Mouse (Mus musculus): ENCODE results near the gene Sparc. TPM values are rescaled to one million over a fixed set of nuclear protein-coding genes. Genes with fewer than 3 reads are reported as not detected.
A peak's percentile ranks its signal among the peaks of the same experiment; 100 is the strongest.

Gene Sparc
- total RNA-seq, 2 experiments from 2014 or later: 522 to 533 TPM

DNA sequence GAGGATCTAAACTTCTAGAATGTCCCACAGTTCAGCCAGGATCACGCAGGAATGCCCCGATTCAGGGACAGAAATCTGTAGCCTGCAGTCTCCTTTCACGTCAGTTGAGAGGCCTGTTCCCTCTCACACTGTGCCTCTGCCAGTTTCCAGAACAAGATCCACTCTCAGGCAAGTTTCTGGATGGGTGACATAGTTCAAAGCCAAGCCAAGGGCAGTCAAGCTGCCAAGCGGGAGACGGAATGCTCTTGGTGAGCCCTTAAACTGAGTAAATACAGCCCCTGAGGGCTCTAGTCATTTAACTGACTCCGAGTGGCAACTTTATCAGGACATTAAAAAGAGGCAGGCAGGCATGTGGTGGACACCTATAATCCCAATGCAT lies 53.9 kb downstream of the Sparc start:
- DNase-seq (ENCODE audit: low spot score in 2 of 2): peak in 1 of 2 experiments; percentile 57

- no peak for DNase-seq (ENCODE audit: low spot score in 2 of 2)
Observed at GRCm38 (mm10) chr11:55368388-55369092, 54.4 kb downstream of the Sparc start.

- no peak for DNase-seq (ENCODE audit: low spot score in 2 of 2)
Observed at GRCm38 (mm10) chr11:55367783-55368182, 55.2 kb downstream of the Sparc start.

DNA sequence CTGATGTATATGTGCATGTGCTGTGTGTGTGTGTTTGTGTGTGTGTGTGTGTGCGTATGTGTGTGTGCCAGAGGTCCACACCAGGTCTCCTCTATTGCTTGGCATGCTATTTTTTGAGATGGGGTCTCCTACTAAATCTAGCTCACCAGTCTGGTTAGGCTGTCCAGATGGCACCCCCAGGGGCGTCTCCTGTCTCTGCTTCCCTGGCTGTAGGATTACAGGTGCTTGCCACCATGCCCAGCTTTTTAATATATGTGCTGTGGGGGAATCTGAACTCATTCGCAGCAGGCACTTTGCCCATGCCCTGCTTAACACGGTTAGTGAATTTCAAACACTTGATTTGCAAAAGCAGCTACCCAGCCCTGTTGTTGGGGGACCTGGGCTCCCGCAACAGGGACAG lies 57.1 kb downstream of the Sparc start:
- no peak for DNase-seq (ENCODE audit: low spot score in 2 of 2)

DNA sequence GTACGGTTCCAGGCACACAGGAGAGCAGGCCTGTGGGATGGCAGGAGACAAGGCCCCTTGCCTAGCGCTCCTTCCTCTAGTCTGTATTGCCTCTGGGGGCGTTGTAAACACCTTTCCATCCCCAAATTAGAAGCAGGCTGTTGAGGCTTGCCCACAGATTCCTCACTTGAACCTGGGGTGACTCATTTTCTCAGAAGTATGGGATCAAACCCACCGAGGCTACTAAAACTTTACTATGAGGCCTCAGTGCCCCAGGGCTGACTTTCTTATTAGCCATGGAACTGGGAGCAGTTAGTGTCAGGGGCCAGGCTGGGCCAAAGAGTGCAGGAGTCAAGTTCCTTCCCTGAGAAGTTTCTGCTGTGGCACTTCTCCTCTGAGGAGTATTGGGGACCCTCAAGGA lies 57.7 kb downstream of the Sparc start:
- DNase-seq (ENCODE audit: low spot score in 2 of 2): no peak

DNA sequence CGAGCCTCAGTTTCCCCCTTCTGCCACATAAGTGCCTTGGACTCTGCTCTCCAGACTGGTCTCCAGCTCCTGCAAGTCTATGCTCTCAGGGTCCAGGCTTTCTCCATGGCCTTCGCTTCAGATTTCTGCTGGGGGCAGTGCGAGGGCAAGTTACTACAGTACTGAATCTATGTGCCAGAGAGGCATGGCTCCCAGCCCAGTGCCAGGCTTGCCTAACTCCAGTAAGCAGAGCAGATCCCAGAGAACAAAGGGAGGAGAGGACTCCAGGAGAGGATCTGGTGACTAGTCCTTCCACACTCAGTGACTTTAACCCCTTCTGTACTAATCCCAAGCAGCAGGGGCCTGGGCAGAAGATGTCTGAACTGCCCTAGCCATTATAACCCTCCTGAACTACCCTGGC lies 58.3 kb downstream of the Sparc start:
- DNase-seq (ENCODE audit: low spot score in 2 of 2): no peak

DNA sequence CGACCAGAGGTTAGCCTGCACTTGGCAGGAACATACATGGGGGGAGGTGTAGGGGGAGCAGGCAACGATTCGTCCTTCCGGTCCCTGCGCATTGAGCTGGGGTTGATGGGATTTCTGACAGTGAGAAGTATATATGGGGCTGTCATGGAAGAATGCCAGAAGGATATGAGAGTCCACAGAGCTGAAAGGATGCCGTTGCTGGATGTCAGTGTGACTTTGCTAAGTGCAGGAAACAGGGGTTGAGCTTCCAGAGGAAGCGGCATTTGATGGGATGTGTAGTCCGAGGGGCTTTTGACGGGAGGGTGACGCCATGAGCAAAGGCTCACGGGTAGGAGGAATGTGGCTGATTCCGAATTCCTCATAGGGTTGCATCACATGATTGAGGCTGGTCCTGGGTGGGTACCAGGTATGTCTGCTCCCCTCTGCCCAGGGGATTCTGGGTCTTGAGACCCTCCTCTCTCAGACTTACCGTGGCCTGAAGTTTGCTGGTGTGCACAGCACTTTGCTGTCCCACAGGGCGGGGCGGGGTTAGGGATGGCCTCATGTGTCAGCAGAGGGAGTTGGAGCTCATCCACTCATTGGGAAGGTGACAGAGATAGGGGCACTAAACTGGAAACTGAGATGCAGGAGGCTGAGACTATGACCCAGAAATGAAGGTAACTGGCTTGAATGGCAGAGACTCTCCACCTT lies 64.7 kb downstream of the Sparc start:
- DNase-seq (ENCODE audit: low spot score in 2 of 2): no peak

DNA sequence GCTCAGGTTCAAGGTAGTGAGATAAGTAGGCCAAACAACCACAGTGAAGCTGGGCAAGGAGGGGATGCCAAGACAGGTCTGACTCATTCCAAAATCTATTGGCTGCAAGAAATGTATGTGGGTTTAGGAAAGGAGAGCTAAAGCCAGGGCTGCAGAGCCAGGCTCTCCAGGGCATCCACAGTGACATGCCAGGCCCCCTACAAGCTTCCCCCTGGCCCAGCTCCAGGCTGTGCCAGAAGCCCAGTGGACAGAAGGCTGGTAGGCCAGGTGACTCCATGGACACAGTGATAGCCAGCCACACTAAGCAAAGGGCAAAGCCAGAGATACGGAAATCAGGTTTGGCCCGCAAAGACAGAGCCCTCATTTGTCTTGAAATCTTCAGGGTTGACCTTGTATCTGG lies 66.1 kb downstream of the Sparc start:
- DNase-seq (ENCODE audit: low spot score in 2 of 2): no peak

Other genes with a start within 250 kb of the Sparc start
- gene Slc36a2, start 238.1 kb downstream of the Sparc start, total RNA-seq (2021): under 1 TPM; 0.26 to 0.67 TPM
- gene Slc36a1, start 218.8 kb downstream of the Sparc start, total RNA-seq (2021): 10 to 100 TPM; 60.4 to 63.9 TPM
- under 1 TPM; 0.43 to 0.74 TPM for gene Fat2, start 86.6 kb downstream of the Sparc start, total RNA-seq (2021)
- 100 to 1,000 TPM; 130 to 132 TPM for gene Atox1, start 38.1 kb upstream of the Sparc start, total RNA-seq (2021)
- gene G3bp1, start 46.5 kb upstream of the Sparc start, total RNA-seq (2021): 10 to 100 TPM; 38.1 to 40.3 TPM
- gene Glra1, start 185.0 kb upstream of the Sparc start, total RNA-seq (2021): under 1 TPM; 0.21 to 0.30 TPM